8 mouse cellular contexts compared by ENCODE assay signal in the genomic region with DNA sequence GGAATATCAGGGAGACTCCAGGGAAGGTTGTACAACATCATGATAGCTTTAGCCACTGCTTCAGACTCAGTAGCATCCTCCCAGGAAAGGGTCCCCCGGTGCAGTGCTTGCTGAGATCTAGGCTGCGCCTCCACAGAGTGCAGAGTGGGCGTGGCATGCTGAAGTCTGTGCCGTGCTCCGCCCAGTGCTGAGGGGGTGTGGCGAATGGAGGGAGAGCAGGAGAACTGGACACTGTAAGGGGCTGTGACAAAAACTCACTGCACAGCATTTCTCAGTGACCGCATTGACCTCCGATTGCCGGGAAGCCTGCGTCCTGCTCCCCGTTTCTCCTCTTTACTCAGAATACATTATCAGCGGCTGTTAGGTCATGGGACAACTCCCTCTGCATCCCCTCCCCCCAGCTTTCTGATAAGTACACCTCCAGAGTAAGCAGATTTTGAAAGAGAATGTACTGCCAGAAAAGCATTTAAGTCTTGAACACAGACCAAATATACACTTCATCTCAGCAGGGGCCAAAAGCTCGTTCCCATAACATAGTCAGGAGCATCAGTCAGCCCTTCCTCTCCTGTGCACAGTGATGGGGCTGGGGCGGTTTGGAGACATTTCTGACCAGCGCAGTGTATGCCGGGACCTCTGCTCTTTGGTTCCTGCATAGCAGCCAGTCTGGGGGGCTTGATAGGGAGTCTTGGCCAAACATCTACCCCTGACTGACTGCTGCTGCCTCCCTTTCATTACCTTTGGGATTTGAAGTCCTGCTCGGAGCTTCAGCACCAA. TPM values are rescaled to one million over a fixed set of nuclear protein-coding genes. Genes with fewer than 3 reads are reported as not detected.
DNase-seq lines count a peak whose midpoint lies in the region; ATAC-seq and TF ChIP-seq lines count a peak whose summit lies in the region.

No protein-coding gene starts in this region.

- no peaks in the 10 kb centered on the region for H3K4me1 ChIP-seq in intestine, embryonic 15.5 days (replicated peaks)
- peaks cover 0 to 3% of the 10 kb centered on the region in 2 experiments; a peak in 1 of 4 replicates for H3K4me1 ChIP-seq in liver, embryonic 14.5 days (replicated peaks; ENCODE audit: control insufficient read depth in 2 of 2, insufficient read depth in 2 of 2, low read length in 1 of 2)

- H3K9me3 ChIP-seq in intestine, embryonic 15.5 days: no peaks in the 10 kb centered on the region
- no peaks in the 10 kb centered on the region for H3K9me3 ChIP-seq in liver, embryonic 14.5 days (ENCODE audit: control insufficient read depth, low read length)

- DNase-seq in urinary bladder, adult 18-20 months (ENCODE audit: low spot score in 2 of 2): peak; percentile 19 to 42
- no peak for DNase-seq in urinary bladder, adult 2 months (ENCODE audit: low spot score)
- peak; percentile 62 for DNase-seq in gastrocnemius, adult 2 months
- peak in 1 of 3 experiments; percentile 4 for DNase-seq in liver, embryonic 14.5 days (ENCODE audit: low read depth in 3 of 3, low spot score in 3 of 3)
- DNase-seq in testis, postnatal 10 days (ENCODE audit: low spot score): peak; percentile 82
- DNase-seq in layer of hippocampus, adult 2 months (ENCODE audit: low spot score in 2 of 2): no peak

- 53% methylated on average over 17 of the region's 17 CpGs for WGBS in intestine, embryonic 15.5 days
- whole genome bisulfite sequencing in liver, embryonic 14.5 days (ENCODE audit: insufficient replicate concordance): 51% methylated on average over 17 of the region's 17 CpGs

- no peak for TF ChIP-seq CTCF in gastrocnemius, adult 2 months (IDR thresholded peaks at IDR 0.05)
- TF ChIP-seq CTCF in liver, embryonic 14.5 days (IDR thresholded peaks at IDR 0.05; ENCODE audit: low read depth): no peak
- TF ChIP-seq CTCF in layer of hippocampus, adult 2 months (conservative IDR thresholded peaks at IDR 0.05): no peak

- TF ChIP-seq EP300 in liver, embryonic 14.5 days (IDR thresholded peaks at IDR 0.05; ENCODE audit: low read depth): no peak

- no peaks in the 10 kb centered on the region for H3K27me3 ChIP-seq in intestine, embryonic 15.5 days (replicated peaks)
- no peaks in the 10 kb centered on the region for H3K27me3 ChIP-seq in liver, embryonic 14.5 days (ENCODE audit: control insufficient read depth, insufficient read depth, low read length)

- no peak overlapping the region for H3K9ac ChIP-seq in intestine, embryonic 15.5 days
- no peak overlapping the region for H3K9ac ChIP-seq in liver, embryonic 14.5 days (replicated peaks)

- peak; percentile 91 for ATAC-seq in intestine, embryonic 15.5 days
- ATAC-seq in liver, embryonic 14.5 days (ENCODE audit: insufficient read depth): peak; percentile 72; the same call in 1 of the 2 replicates
- ATAC-seq in CD4-positive, CD25-positive, alpha-beta regulatory T cell, adult 4 months: no peak

- H3K36me3 ChIP-seq in intestine, embryonic 15.5 days: no peaks in the 10 kb centered on the region
- no peaks in the 10 kb centered on the region for H3K36me3 ChIP-seq in liver, embryonic 14.5 days (replicated peaks; ENCODE audit: control insufficient read depth, insufficient read depth, low read depth)

- peak overlapping the region; percentile 49 for H3K4me3 ChIP-seq in gastrocnemius, adult 2 months
- no peak overlapping the region for H3K4me3 ChIP-seq in intestine, embryonic 15.5 days (replicated peaks)
- no peak overlapping the region for H3K4me3 ChIP-seq in liver, embryonic 14.5 days (ENCODE audit: insufficient read depth in 1 of 2, low read depth in 2 of 2, low read length in 2 of 2)
- no peak overlapping the region for H3K4me3 ChIP-seq in layer of hippocampus, adult 2 months

- peak overlapping the region; percentile 43; the same call in 1 of the 2 replicates for H3K4me2 ChIP-seq in intestine, embryonic 15.5 days (replicated peaks)
- H3K4me2 ChIP-seq in liver, embryonic 14.5 days (ENCODE audit: low read depth): peak overlapping the region; percentile 24; the same call in 1 of the 2 replicates

- intact Hi-C loops in gastrocnemius, adult 2 months (cut with DNase I): no loop called here

- H3K27ac ChIP-seq in gastrocnemius, adult 2 months: no peak overlapping the region
- no peak overlapping the region for H3K27ac ChIP-seq in intestine, embryonic 15.5 days
- H3K27ac ChIP-seq in liver, embryonic 14.5 days: no peak overlapping the region
- no peak overlapping the region for H3K27ac ChIP-seq in layer of hippocampus, adult 2 months

RNA-seq across cellular contexts. Expression of gene Dst, which starts 37.1 kb away (rescaled TPM):
- polyA plus RNA-seq in urinary bladder, adult 2 months (2012; rRNA removed): 77.4 and 118 TPM in 2 replicates
- 100 to 1,000 TPM; 291 to 304 TPM for total RNA-seq in gastrocnemius, adult 2 months (2021)
- polyA plus RNA-seq in intestine, embryonic 15.5 days (2015; fragmentation: Nextera tagmentation; extraction: Ambion mirVana): 19.2 and 20.1 TPM in 2 replicates
- polyA plus RNA-seq in liver, embryonic 14.5 days (2012; rRNA removed): 4.3 and 5.0 TPM in 2 replicates
- polyA plus RNA-seq in liver, embryonic 14.5 days (2014; fragmentation: Nextera tagmentation; extraction: Ambion mirVana): 4.3 and 4.9 TPM in 2 replicates
- polyA plus RNA-seq in CD4-positive, CD25-positive, alpha-beta regulatory T cell, adult 4 months (2017; shearing (Covaris generic)): 10 to 100 TPM; 22.1 to 29.0 TPM
- total RNA-seq in layer of hippocampus, adult 2 months (2021): 100 to 1,000 TPM; 206 to 207 TPM

RNA-seq across cellular contexts. Expression of gene Bend6, which starts 37.5 kb away (rescaled TPM):
- 2.1 and 2.6 TPM in 2 replicates for polyA plus RNA-seq in urinary bladder, adult 2 months (2012; rRNA removed)
- total RNA-seq in gastrocnemius, adult 2 months (2021): 1 to 10 TPM; 1.6 to 2.1 TPM
- 0.88 and 1.3 TPM in 2 replicates for polyA plus RNA-seq in intestine, embryonic 15.5 days (2015; fragmentation: Nextera tagmentation; extraction: Ambion mirVana)
- polyA plus RNA-seq in liver, embryonic 14.5 days (2012; rRNA removed): 0.37 and 0.49 TPM in 2 replicates
- polyA plus RNA-seq in liver, embryonic 14.5 days (2014; fragmentation: Nextera tagmentation; extraction: Ambion mirVana): 0.47 and 0.82 TPM in 2 replicates
- polyA plus RNA-seq in CD4-positive, CD25-positive, alpha-beta regulatory T cell, adult 4 months (2017; shearing (Covaris generic)): 1 to 10 TPM; 5.6 to 5.7 TPM
- total RNA-seq in layer of hippocampus, adult 2 months (2021): 10 to 100 TPM; 71.7 to 72.1 TPM

Comparison
In these comparisons a context has a peak if more than half of its experiments do, and no peak if none do; other contexts are left out.
1. DNase-seq: peak in urinary bladder, adult 18-20 months (2 of 2), gastrocnemius, adult 2 months (single experiment) and testis, postnatal 10 days (single experiment); none in urinary bladder, adult 2 months (single experiment) and layer of hippocampus, adult 2 months (0 of 2).